Mouse (Mus musculus) MEL (cell line): ENCODE results near the gene Zdhhc6. TPM values are rescaled to one million over a fixed set of nuclear protein-coding genes. Genes with fewer than 3 reads are reported as not detected.

Experiments
- DNase-seq: peaks from one replicate; pipeline ENCODE4 v3.0.0; 2011; ENCODE audit warnings: low read depth, low spot score
- H3K27ac ChIP-seq: 2 replicates; pipeline ENCODE4 v1.5.1; 2012; ENCODE audit warnings: low read depth, mild to moderate bottlenecking, control low read depth, low read length, moderate library complexity; ENCODE audit not compliant: control insufficient read depth
- H3K27me3 ChIP-seq, 2 experiments: fragments of 150-350 bp in 1 of 2; sonication (generic) in 1 of 2; 2 replicates each; pipeline ENCODE4 v1.6.1; 2012; ENCODE audit warnings: low read length in 2 of 2, mild to moderate bottlenecking in 2 of 2, improper control_type of control experiment in 1 of 2, moderate library complexity in 1 of 2; ENCODE audit not compliant: insufficient read depth in 2 of 2, control insufficient read depth in 1 of 2
- H3K36me3 ChIP-seq, 2 experiments: 2 replicates each; pipeline ENCODE4 v1.6.1; 2012 to 2014; ENCODE audit warnings: low read length in 2 of 2, improper control_type of control experiment in 1 of 2, inconsistent platforms in 1 of 2, mild to moderate bottlenecking in 1 of 2; ENCODE audit not compliant: insufficient read depth in 2 of 2, control insufficient read depth in 1 of 2
- H3K4me1 ChIP-seq, 2 experiments: fragments of 150-350 bp in 1 of 2; sonication (generic) in 1 of 2; 2 replicates each; pipeline ENCODE4 v1.6.1; 2012; ENCODE audit warnings: low read length in 2 of 2, improper control_type of control experiment in 1 of 2, mild to moderate bottlenecking in 1 of 2; ENCODE audit not compliant: insufficient read depth in 2 of 2, control insufficient read depth in 1 of 2
- H3K4me3 ChIP-seq, 2 experiments: fragments of 150-350 bp in 1 of 2; sonication (generic) in 1 of 2; 2 replicates each; pipeline ENCODE4 v1.5.1; 2012; ENCODE audit warnings: low read depth in 2 of 2, low read length in 2 of 2, mild to moderate bottlenecking in 2 of 2, moderate library complexity in 2 of 2, control low read depth in 1 of 2, improper control_type of control experiment in 1 of 2; ENCODE audit not compliant: control insufficient read depth in 1 of 2, insufficient read depth in 1 of 2
- H3K79me2 ChIP-seq: 2 replicates; pipeline ENCODE4 v1.6.1; 2012; ENCODE audit warnings: mild to moderate bottlenecking, low read length, moderate library complexity; ENCODE audit not compliant: control insufficient read depth, poor library complexity, insufficient read depth
- H3K9ac ChIP-seq: 2 replicates; pipeline ENCODE4 v1.6.1; 2012; ENCODE audit warnings: low read depth, mild to moderate bottlenecking, control low read depth, low read length, moderate library complexity; ENCODE audit not compliant: control insufficient read depth, poor library complexity, severe bottlenecking
- H3K9me3 ChIP-seq: fragments of 150-350 bp; sonication (generic); replicated peaks from 2 replicates; pipeline ENCODE4 v1.6.1; 2012; ENCODE audit warnings: mild to moderate bottlenecking, low read length, improper control_type of control experiment, moderate library complexity; ENCODE audit not compliant: insufficient read depth
- BHLHE40 ChIP-seq: IDR thresholded peaks from 2 replicates; pipeline ENCODE4 v1.6.1; 2012; ENCODE audit warnings: low read depth, mild to moderate bottlenecking, inconsistent platforms, low read length, improper control_type of control experiment, borderline replicate concordance
- CHD1 ChIP-seq: IDR thresholded peaks from 2 replicates; pipeline ENCODE4 v1.6.1; 2012; ENCODE audit warnings: low read depth, mild to moderate bottlenecking, inconsistent platforms, low read length, improper control_type of control experiment
- CHD2 ChIP-seq: IDR thresholded peaks from 2 replicates; pipeline ENCODE4 v1.6.1; 2011; ENCODE audit warnings: low read length, improper control_type of control experiment
- CTCF ChIP-seq, 3 experiments: IDR thresholded peaks in 2 of 3; conservative IDR thresholded peaks in 1 of 3; 2 replicates each; pipeline ENCODE4 v1.5.1; 2011 to 2012; ENCODE audit warnings: low read length in 3 of 3, low read depth in 2 of 3, mild to moderate bottlenecking in 2 of 3, improper control_type of control experiment in 1 of 3, inconsistent platforms in 1 of 3, mixed read lengths in 1 of 3, moderate library complexity in 1 of 3; ENCODE audit not compliant: control insufficient read depth in 1 of 3, insufficient read depth in 1 of 3, poor library complexity in 1 of 3, severe bottlenecking in 1 of 3
- E2F4 ChIP-seq: IDR thresholded peaks from 2 replicates; pipeline ENCODE4 v1.6.1; 2011; ENCODE audit warnings: low read depth, low read length, improper control_type of control experiment, borderline replicate concordance
- EP300 ChIP-seq, 2 experiments: IDR thresholded peaks; 2 replicates each; pipeline ENCODE4 v1.6.1; 2011; ENCODE audit warnings: improper control_type of control experiment in 2 of 2, low read length in 2 of 2, low read depth in 1 of 2, mild to moderate bottlenecking in 1 of 2
- ETS1 ChIP-seq: IDR thresholded peaks from 2 replicates; pipeline ENCODE4 v1.6.1; 2012; ENCODE audit warnings: low read depth, mild to moderate bottlenecking, inconsistent platforms, low read length, improper control_type of control experiment, moderate library complexity
- GABPA ChIP-seq: IDR thresholded peaks from 2 replicates; pipeline ENCODE4 v1.6.1; 2012; ENCODE audit warnings: low read depth, mild to moderate bottlenecking, inconsistent platforms, low read length, improper control_type of control experiment, moderate library complexity
- GATA1 ChIP-seq: IDR thresholded peaks from 2 replicates; pipeline ENCODE4 v1.6.1; 2011; ENCODE audit warnings: low read depth, low read length, improper control_type of control experiment
- HCFC1 ChIP-seq: IDR thresholded peaks from 2 replicates; pipeline ENCODE4 v1.6.1; 2012; ENCODE audit warnings: low read depth, mild to moderate bottlenecking, inconsistent platforms, low read length, improper control_type of control experiment, moderate library complexity
- JUND ChIP-seq: IDR thresholded peaks from 2 replicates; pipeline ENCODE4 v1.6.1; 2011; ENCODE audit warnings: low read depth, mild to moderate bottlenecking, improper control_type of control experiment, low read length
- KAT2A ChIP-seq: conservative IDR thresholded peaks from 2 replicates; pipeline ENCODE4 v1.6.1; 2012; ENCODE audit warnings: low read depth, low read length, improper control_type of control experiment, inconsistent platforms
- MAFK ChIP-seq: IDR thresholded peaks from 2 replicates; pipeline ENCODE4 v1.6.1; 2011; ENCODE audit warnings: low read depth, mild to moderate bottlenecking, low read length, improper control_type of control experiment, borderline replicate concordance
- MAX ChIP-seq: IDR thresholded peaks from 2 replicates; pipeline ENCODE4 v1.6.1; 2011; ENCODE audit warnings: low read length, improper control_type of control experiment
- MAZ ChIP-seq: IDR thresholded peaks from 2 replicates; pipeline ENCODE4 v1.6.1; 2012; ENCODE audit warnings: low read depth, mild to moderate bottlenecking, inconsistent platforms, low read length, improper control_type of control experiment
- MEF2A ChIP-seq: IDR thresholded peaks from 2 replicates; pipeline ENCODE4 v1.6.1; 2014; ENCODE audit warnings: low read depth, mild to moderate bottlenecking, inconsistent platforms, low read length, improper control_type of control experiment; ENCODE audit not compliant: poor library complexity, insufficient replicate concordance, severe bottlenecking; ENCODE audit errors: extremely low read depth
- MXI1 ChIP-seq: IDR thresholded peaks from 2 replicates; pipeline ENCODE4 v1.6.1; 2011; ENCODE audit warnings: mild to moderate bottlenecking, low read depth, low read length, improper control_type of control experiment
- MYB ChIP-seq: IDR thresholded peaks from 2 replicates; pipeline ENCODE4 v1.6.1; 2011; ENCODE audit warnings: mild to moderate bottlenecking, low read depth, low read length, improper control_type of control experiment
- MYC ChIP-seq: IDR thresholded peaks from 2 replicates; pipeline ENCODE4 v1.6.1; 2011; ENCODE audit warnings: low read depth, mild to moderate bottlenecking, low read length, improper control_type of control experiment, moderate library complexity
- NELFE ChIP-seq: IDR thresholded peaks from 2 replicates; pipeline ENCODE4 v1.6.1; 2011; ENCODE audit warnings: low read depth, low read length, improper control_type of control experiment
- NRF1 ChIP-seq: IDR thresholded peaks from 2 replicates; pipeline ENCODE4 v1.6.1; 2014; ENCODE audit warnings: low read depth, mild to moderate bottlenecking, inconsistent platforms, low read length, improper control_type of control experiment, moderate library complexity; ENCODE audit not compliant: poor library complexity, insufficient read depth, severe bottlenecking
- POLR2A ChIP-seq, 2 experiments: IDR thresholded peaks; 2 replicates each; pipeline ENCODE4 v1.6.1; 2011 to 2012; ENCODE audit warnings: low read length in 2 of 2, mild to moderate bottlenecking in 2 of 2, control low read depth in 1 of 2, improper control_type of control experiment in 1 of 2, low read depth in 1 of 2, moderate library complexity in 1 of 2; ENCODE audit not compliant: control insufficient read depth in 1 of 2, insufficient read depth in 1 of 2, poor library complexity in 1 of 2
- POLR2AphosphoS2 ChIP-seq: IDR thresholded peaks from 2 replicates; pipeline ENCODE4 v1.6.1; 2011; ENCODE audit warnings: low read length, improper control_type of control experiment
- POLR2AphosphoS5 ChIP-seq: IDR thresholded peaks from 2 replicates; pipeline ENCODE4 v1.6.1; 2012; ENCODE audit warnings: low read depth, borderline replicate concordance, mild to moderate bottlenecking, inconsistent platforms, low read length, moderate library complexity, mixed read lengths
- RAD21 ChIP-seq: IDR thresholded peaks from 2 replicates; pipeline ENCODE4 v1.6.1; 2011; ENCODE audit warnings: mild to moderate bottlenecking, low read depth, low read length, improper control_type of control experiment
- RCOR1 ChIP-seq: IDR thresholded peaks from 2 replicates; pipeline ENCODE4 v1.6.1; 2012; ENCODE audit warnings: low read depth, mild to moderate bottlenecking, inconsistent platforms, low read length, improper control_type of control experiment
- SIN3A ChIP-seq: IDR thresholded peaks from 2 replicates; pipeline ENCODE4 v1.6.1; 2012; ENCODE audit warnings: low read length, improper control_type of control experiment, inconsistent platforms
- SMC3 ChIP-seq: IDR thresholded peaks from 2 replicates; pipeline ENCODE4 v1.6.1; 2011; ENCODE audit warnings: low read depth, low read length, improper control_type of control experiment
- TAL1 ChIP-seq: IDR thresholded peaks from 2 replicates; pipeline ENCODE4 v1.6.1; 2012; ENCODE audit warnings: mild to moderate bottlenecking, inconsistent platforms, low read length, moderate library complexity, mixed read lengths
- TBP ChIP-seq: IDR thresholded peaks from 2 replicates; pipeline ENCODE4 v1.8.0; 2011; ENCODE audit warnings: low read depth, low read length, improper control_type of control experiment
- TCF12 ChIP-seq: IDR thresholded peaks from 2 replicates; pipeline ENCODE4 v1.6.1; 2014; ENCODE audit warnings: low read depth, mild to moderate bottlenecking, inconsistent platforms, low read length, improper control_type of control experiment, moderate library complexity
- UBTF ChIP-seq: IDR thresholded peaks from 2 replicates; pipeline ENCODE4 v1.6.1; 2012; ENCODE audit warnings: low read depth, mild to moderate bottlenecking, inconsistent platforms, low read length, improper control_type of control experiment, moderate library complexity, borderline replicate concordance; ENCODE audit not compliant: insufficient read depth
- USF1 ChIP-seq: IDR thresholded peaks from 2 replicates; pipeline ENCODE4 v1.6.1; 2014; ENCODE audit warnings: low read depth, mild to moderate bottlenecking, inconsistent platforms, low read length, improper control_type of control experiment, moderate library complexity
- USF2 ChIP-seq, 2 experiments: IDR thresholded peaks; 2 replicates each; pipeline ENCODE4 v1.6.1; 2011 to 2012; ENCODE audit warnings: improper control_type of control experiment in 2 of 2, low read length in 2 of 2, borderline replicate concordance in 1 of 2, inconsistent platforms in 1 of 2, low read depth in 1 of 2, mild to moderate bottlenecking in 1 of 2; ENCODE audit not compliant: insufficient read depth in 1 of 2
- ZC3H11A ChIP-seq: IDR thresholded peaks from 2 replicates; pipeline ENCODE4 v1.6.1; 2012; ENCODE audit warnings: low read depth, mild to moderate bottlenecking, inconsistent platforms, low read length, improper control_type of control experiment
- ZKSCAN1 ChIP-seq: IDR thresholded peaks from 2 replicates; pipeline ENCODE4 v1.6.1; 2012; ENCODE audit warnings: low read depth, mild to moderate bottlenecking, inconsistent platforms, low read length, improper control_type of control experiment, moderate library complexity
- ZMIZ1 ChIP-seq: IDR thresholded peaks from 2 replicates; pipeline ENCODE4 v1.6.1; 2012; ENCODE audit warnings: low read depth, mild to moderate bottlenecking, inconsistent platforms, low read length, improper control_type of control experiment, moderate library complexity
- ZNF384 ChIP-seq: IDR thresholded peaks from 2 replicates; pipeline ENCODE4 v1.6.1; 2012; ENCODE audit warnings: low read depth, mild to moderate bottlenecking, inconsistent platforms, low read length, improper control_type of control experiment
- polyA plus RNA-seq, 2 experiments: library from polyadenylated mRNA; stranded (reverse) in 1 of 2; unstranded in 1 of 2; fragments of >175 nt in 1 of 2; fragments of >200 nt in 1 of 2; gene quantifications; 2 replicates each; pipeline versions ENCODE4 v1.2.1 to v1.2.4; 2012; ENCODE audit warnings: low replicate concordance in 2 of 2, low read depth in 1 of 2; ENCODE audit not compliant: insufficient read length in 2 of 2, insufficient read depth in 1 of 2, missing spikeins in 1 of 2
- total RNA-seq: library from RNA; depleted of rRNA; stranded (reverse); fragments of 300-350 nt; gene quantifications from 2 replicates; pipeline ENCODE4 v1.2.3, GENCODE M21; 2012

Gene Zdhhc6
- total and polyA plus RNA-seq, 3 experiments: 95.6 to 114 (median 109) TPM

GRCm38 (mm10) chr19:55265269-55265668 is 50.6 kb downstream of the Zdhhc6 start:
- Histone ChIP-seq H3K9ac (no peak overlapping the region), H3K9me3 (no peaks in the 10 kb centered on the region), H3K79me2 (peaks cover 50% of the 10 kb centered on the region), H3K36me3 (peaks cover 21 to 23% of the 10 kb centered on the region in 2 experiments), H3K4me1 (peaks cover 9 to 15% of the 10 kb centered on the region in 2 experiments), H3K4me3 (no peak overlapping the region), H3K27ac (peak overlapping the region; percentile 28; the same call in 1 of the 2 replicates), H3K27me3 (no peaks in the 10 kb centered on the region)
- peak; percentile 76 for DNase-seq
- TF ChIP-seq TAL1 (peak; percentile 39), POLR2AphosphoS5 (no peak), MEF2A (no peak), ZNF384 (peak; percentile 98), NRF1 (no peak), EP300 (IDR thresholded peaks at IDR 0.05; ENCODE audit: low read depth in 1 of 2, low read length in 2 of 2) (peak; percentile 51 to 83), RAD21 (no peak), SIN3A (peak; percentile 59; the same call in 1 of the 2 replicates), GABPA (no peak), TCF12 (peak; percentile 45; the same call in 1 of the 2 replicates), MYB (no peak), ZC3H11A (no peak), UBTF (no peak), CHD1 (no peak), MYC (peak; percentile 93), MXI1 (peak; percentile 64), E2F4 (no peak), NELFE (no peak), POLR2A (IDR thresholded peaks at IDR 0.05; ENCODE audit: control insufficient read depth in 1 of 2, insufficient read depth in 1 of 2, low read depth in 1 of 2, low read length in 2 of 2, poor library complexity in 1 of 2) (0 out of 4 replicates have a peak, but pooled peaks of 1 of the 2 experiments have one; percentile 30), SMC3 (no peak), TBP (peak; percentile 22; the same call in 1 of the 2 replicates), ETS1 (no peak), POLR2AphosphoS2 (no peak), MAZ (no peak), RCOR1 (peak; percentile 52), BHLHE40 (peak; percentile 86), USF1 (no peak), HCFC1 (no peak), MAX (peak; percentile 70), ZMIZ1 (no peak), USF2 (IDR thresholded peaks at IDR 0.05; ENCODE audit: borderline replicate concordance in 1 of 2, insufficient read depth in 1 of 2, low read depth in 1 of 2, low read length in 2 of 2) (no peak), KAT2A (no peak), JUND (no peak), MAFK (no peak), CHD2 (no peak), GATA1 (peak; percentile 53; the same call in 1 of the 2 replicates), ZKSCAN1 (0 out of 2 replicates have a peak, but pooled peaks have one; percentile 22), CTCF (IDR thresholded peaks at IDR 0.05 in 2 of 3, conservative IDR thresholded peaks at IDR 0.05 in 1 of 3; ENCODE audit: control insufficient read depth in 1 of 3, insufficient read depth in 1 of 3, low read depth in 2 of 3, low read length in 3 of 3, poor library complexity in 1 of 3, severe bottlenecking in 1 of 3) (no peak; a peak in 1 of 6 replicates)
